Mouse (Mus musculus): ENCODE measurements around the gene Rgmb. TPM values are rescaled to one million over a fixed set of nuclear protein-coding genes. Genes with fewer than 3 reads are reported as not detected.

Gene Rgmb
- total RNA-seq, 2 experiments from 2014 or later = 26.4 to 28.8 TPM

DNA sequence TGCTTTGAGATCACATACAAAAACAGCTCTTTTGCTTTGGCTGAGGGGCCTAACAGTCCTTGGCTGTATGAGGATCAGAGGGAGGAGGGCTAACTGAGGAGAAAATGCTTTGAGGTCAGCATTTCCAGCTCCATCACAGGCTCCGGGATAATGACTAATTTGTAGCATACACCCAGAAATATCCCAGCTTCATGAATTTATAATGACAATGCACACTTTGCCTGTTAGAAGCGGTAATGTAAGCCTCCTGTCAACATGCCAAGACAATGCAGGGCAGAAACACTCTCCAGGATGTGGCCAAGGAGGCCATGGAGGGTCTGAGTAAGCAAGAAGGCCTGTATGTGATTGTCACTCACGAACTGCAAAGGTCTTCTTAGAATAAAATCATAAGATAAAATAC, 7.0 kb downstream of the Rgmb start:
- DNase-seq = no peak
- intact Hi-C loops (cut with DNase I) = loop anchor here (2.0 kb wide), 1 partner anchor 15 kb away; no protein-coding TSS in a partner anchor

DNA sequence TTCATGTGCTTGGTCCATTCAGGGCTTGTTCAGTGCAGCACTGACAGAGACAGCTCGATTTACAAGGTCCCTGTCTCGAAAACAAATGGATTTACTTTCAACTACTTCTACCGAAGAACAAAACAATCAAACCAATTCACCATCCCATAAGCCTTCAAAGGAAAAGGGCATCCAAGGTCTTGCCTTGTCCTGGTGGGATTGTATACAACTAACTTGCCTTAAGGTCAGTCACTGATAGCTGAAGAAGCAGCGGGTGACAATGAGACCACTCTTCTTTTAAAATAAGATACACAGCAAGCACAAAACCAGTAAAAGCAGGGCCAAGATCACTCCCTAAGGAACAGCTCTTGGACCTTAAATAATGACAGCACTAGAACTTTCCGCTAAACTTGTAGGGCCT, 7.6 kb downstream of the Rgmb start:
- DNase-seq = no peak
- intact Hi-C loops (cut with DNase I) = no loop called here

DNA sequence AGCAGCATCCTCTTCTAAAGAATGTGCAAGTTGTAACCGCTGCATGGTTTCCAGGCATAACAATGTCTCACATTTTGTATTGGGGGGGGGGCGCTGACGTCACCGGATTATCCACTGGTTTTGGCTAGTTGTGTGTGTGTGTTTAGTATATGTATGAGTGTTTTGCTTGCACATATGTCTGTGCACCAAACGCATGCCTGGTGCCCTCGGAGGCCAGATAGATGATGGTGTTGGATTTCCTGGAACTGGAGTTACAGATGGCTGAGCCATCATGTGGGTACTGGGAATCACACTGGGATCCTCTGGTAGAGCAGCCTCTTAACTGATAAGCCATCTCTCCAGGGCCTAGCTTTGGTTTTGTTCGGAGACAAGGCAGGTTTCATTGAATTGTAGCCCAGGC, 8.5 kb downstream of the Rgmb start:
- intact Hi-C loops (cut with DNase I) = no loop called here
- DNase-seq = no peak

DNA sequence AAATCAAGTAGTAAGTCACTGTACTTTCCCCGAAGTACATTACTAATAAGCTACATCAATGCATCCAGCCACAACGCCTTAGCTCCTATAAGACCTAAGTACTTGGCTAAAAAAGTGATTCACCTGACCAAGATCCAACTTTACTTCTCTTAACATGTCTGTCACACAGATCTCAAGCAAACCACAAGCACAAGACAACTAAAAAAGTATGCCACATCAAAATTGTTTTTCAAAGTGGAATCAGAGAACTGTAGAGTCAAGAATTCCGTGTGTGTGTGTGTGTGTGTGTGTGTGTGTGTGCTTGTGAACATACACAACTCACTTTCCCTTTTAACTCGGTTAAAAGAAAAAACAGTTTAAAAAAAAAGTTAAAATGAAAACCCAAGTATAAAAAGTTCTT, 9.1 kb downstream of the Rgmb start:
- intact Hi-C loops (cut with DNase I) = no loop called here
- no peak for DNase-seq

DNA sequence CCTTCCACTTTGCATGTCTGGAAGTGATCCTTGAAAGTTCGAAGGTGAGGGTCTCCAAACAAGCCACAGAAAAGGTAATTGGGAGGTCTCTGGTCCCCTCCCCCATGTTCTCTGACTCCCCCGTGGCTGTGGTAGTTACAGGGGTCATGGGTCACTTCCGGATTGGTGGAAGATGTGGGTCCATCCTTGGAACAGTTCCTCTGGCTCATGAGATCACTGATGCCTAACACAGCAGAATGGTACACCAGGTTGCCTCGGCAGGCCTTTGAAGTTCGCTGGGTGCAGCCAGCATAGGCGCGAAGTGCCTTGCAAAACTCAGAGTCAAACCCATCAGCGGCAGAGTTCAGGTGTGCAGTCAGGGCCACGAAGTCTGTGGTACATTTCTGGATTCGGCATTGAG, 10.1 kb downstream of the Rgmb start:
- intact Hi-C loops (cut with DNase I) = no loop called here

DNA sequence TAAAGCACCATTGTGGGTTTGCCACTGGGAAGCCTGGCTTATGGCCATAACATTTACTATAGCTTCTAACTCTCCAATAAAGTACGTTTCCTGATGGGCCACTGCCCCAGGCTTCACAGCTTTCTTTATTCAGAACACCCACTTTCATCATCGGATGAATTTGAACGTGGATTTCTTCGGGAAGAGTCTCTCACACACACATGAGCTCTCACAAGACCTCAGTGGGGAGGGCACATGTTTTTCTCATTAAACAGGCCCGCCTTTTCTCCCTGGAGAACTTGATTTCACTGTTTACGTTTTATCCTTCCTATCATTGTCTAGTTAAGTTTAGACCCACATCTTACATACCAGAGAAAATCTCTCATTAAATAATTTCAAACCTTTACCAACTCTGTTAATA, 10.7 kb downstream of the Rgmb start:
- DNase-seq = no peak
- intact Hi-C loops (cut with DNase I) = no loop called here

More for the DNA sequence above, 10.1 kb downstream of the Rgmb start:
- DNase-seq = no peak

DNA sequence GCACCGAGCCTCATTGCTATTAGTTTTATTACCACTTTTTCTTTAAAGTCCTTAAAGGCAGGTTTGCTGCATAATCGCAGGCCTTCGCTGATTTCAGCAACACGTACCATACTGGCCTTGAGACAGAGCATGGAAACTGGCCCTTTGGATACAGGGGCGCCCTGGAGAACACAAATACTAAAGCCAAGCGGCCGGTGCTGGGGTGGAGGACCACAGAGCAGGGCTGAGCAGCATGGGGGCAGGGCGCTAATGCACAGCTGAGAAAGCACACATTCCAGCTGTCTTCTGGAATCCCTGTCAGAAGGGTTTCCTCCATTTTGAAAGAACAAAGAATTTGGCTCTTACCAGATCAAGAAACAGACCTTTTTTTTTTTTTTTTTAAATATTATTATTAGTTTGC, 12.5 kb downstream of the Rgmb start:
- intact Hi-C loops (cut with DNase I) = no loop called here
- DNase-seq = no peak

DNA sequence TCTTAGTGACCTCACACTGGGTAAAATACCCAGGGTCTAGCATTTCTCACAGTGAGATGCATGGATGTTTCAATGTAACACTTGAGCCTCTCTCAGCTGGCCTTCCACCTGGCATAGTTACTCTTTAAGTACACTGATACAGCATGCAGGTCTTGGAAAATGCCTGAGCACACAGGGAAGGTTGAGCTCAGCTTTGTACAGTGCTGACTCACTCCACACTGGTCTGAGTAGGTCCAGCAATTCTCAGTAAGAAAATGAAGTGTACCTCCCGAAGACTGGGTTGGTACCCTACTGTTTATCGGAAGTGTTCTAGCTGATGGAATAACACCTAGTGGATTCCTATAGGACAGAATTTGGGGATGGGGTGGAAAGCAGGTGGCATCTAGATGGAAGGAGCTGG, 13.2 kb downstream of the Rgmb start:
- intact Hi-C loops (cut with DNase I) = no loop called here
- no peak for DNase-seq

DNA sequence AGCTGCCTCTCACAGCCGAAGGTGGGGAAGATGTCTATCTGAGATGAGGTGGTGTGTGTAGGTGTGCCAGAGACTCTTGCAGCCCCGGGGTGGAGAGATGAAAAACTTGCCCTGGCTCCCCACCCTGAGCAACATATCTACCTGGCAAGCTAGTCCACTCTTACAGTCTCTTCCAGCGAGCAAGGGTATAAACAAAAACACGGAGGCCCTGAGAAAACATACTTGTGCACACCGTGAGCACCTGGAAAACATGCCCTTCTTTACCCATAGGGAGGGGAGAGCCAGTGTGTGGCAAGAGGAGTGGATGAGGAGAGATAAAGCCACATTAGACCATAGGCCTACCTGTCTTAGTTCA, 13.8 kb downstream of the Rgmb start:
- DNase-seq = no peak
- intact Hi-C loops (cut with DNase I) = no loop called here

DNA sequence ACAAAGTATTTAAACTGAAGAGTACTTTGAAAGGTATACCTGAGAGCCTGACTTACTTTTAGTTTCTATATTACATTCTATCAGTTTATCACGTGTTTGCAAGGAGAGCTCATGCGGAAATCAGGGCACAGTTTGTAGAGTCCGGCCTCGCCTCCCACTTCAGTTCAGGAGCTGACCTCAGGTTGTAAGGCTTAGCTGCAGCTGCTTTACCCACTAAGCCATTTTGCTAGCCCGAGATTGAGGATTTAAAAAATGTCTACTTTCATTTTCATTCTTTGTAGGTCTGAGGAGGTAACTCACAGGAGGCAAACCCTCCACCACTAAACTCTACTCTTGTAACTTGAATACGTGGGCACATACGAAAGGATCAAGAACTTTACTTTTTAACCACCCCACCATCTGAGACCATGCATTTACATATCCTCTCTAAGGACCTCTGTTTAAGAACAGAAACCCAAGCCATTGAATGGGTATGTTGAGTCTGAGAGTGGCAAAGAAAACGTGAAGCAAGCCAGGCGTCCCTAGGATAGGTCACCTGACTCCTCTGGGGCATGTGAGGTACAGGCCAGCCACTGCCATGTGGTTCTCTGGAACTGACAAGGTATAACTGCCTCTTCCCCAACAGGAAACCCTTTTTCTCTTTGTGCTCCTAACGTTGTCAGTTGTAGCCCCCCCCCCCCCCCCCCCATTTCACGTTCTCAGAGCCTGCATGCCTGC, 14.3 kb downstream of the Rgmb start:
- no peak for DNase-seq
- intact Hi-C loops (cut with DNase I) = no loop called here

DNA sequence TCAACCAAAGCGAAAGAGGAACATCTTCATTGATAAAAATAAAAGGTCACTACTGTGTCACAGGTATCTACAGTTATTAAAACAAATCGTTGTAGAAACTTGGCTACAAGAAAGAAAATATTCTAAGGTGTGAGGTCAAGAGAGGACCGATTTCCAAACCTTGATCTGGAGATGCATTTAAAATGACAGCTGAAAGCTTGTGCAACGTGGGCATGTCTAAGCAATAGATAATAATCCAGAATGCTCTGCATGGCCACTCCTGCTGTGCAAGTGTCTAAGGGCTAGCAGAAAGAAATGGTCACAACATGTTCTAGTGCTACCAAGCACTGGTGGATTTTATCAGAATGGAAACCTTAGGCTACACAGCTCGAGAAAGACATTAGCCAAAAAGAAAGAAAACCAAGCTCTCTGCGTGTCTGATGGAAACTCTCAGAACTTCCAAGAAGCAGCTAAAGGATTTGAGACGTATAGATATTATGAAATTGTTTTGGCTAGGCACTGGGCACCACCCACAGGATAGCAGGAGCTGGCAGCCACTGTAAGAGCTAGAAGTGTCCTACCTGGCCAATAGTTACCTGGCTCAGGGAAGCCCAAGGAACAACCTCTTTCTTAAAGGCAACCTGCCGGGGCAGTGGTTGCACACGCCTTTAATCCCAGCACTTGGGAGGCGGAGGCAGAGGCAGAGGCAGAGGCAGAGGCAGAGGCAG, 15.4 kb downstream of the Rgmb start:
- intact Hi-C loops (cut with DNase I) = no loop called here

DNA sequence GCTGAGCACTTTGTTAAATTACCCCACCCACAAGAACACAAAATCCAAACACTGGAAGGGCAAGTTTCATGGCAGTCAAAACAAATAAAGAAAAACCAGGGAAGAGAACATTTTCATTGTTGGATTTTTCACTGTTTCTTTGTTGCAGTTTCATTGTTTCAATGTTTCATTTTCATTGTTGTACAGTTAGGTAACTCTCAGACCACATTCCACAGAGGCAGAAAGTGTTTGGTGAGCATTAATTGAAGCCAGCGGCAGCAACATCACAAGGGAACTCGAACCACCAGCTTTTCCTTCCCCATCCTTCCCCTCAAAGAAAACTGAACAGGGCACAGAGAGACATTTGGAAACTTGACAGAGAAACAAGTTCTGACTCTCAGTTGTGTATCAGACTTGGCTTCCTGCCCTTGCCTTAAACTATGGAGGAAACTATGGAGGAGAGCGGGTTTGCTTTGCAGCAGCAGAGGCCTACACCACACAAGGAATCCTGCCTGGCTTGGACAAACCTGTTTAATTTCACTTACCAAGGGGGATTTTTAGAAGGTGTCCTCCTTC, 17.1 kb downstream of the Rgmb start:
- DNase-seq = no peak
- intact Hi-C loops (cut with DNase I) = no loop called here

More for the DNA sequence above, 15.4 kb downstream of the Rgmb start:
- DNase-seq = no peak

DNA sequence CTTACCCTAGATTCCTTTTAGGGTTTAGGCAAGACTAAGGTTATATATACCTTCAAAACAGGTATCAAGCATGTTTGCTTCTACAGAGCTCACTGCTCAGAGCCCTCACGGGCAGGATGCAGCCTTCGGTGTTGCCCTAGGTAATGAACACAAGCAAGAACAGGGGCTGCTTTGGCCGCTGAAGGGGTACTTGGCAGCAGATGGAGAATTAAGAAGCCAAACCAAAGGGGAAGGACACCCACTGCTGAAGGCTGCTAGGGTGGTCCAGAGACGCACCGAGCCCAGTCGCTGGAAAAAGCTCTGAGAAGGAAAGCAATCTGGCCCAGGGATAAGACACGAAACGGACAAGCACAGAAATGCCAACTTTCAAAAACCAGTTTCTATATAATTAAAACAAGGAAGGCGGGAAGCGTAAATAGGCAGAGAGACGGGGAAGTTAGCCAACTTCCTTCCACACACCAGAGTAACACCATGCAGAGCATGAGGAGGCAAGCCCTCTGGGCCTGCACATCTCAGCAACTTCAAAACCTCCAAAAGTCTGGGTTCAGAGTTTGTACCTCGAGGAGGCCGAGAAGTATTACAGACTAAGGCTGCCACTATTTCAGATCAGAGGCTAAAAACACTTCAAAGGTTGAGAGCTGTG, 18.6 kb downstream of the Rgmb start:
- intact Hi-C loops (cut with DNase I) = no loop called here
- no peak for DNase-seq

DNA sequence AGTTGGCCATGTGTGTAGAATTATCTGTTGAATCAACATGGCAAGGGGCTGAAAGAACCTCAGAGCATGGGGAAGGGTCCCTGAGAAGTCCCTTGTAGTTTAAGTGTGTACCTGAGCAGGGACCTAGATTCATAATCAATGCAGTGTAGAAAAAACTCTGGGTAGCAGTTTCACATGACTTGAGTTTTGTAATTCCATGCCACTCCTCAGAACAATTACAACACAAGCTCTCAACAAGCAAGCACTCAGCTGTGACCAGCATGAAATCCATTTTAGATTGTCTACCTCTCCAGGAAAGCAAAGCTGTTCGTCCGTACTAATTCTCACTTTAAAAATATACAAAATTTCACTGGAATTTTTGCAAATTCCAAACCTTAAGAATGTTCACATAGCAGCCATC, 20.9 kb downstream of the Rgmb start:
- intact Hi-C loops (cut with DNase I) = loop anchor here (2.0 kb wide), 1 partner anchor 15 kb away; no protein-coding TSS in a partner anchor
- DNase-seq = no peak

DNA sequence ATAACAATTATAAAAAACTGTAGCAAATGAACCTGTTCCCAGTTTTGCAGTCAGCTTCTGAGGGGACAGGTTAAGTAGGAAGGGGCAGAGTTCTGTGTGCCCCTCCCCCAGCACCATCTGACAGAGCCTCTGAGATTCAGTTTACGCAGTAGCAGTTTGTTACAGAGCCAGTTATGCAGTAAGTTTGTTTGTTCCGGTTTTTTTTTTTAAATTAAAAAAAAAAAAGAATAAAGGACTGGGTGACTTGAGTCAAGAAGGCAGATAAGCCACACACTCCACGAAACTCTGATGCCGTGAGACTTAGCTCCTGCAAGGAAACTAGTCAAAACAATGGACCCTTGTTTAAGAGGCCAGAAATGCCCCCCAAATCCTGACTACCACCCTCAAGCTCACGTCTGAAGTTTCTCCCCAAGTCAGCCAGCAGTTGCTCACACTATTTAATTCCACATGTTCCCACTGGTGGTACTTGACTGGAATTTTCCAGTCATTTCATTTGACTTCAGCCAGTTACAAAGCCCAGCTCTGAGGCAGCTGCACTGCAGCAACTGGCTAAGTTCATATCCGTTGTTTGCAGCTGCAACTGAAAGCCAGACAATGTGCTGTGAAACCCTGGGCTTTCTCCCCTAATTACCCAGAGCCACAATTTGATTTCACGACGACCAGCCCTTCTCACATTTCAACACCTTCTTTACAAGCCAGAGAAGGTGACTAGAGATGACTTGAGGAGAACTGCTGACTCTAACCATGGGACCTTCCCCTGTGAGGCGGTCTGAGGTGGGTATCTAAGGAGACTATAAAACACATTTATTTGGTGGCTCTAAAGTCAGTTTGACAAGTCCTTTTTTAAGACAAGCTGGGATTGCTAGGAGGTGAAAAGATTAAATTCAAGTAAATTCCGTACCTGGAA, 22.1 kb downstream of the Rgmb start:
- intact Hi-C loops (cut with DNase I) = loop anchor here (2.0 kb wide), 1 partner anchor 16 kb away; no protein-coding TSS in a partner anchor
- no peak for DNase-seq

DNA sequence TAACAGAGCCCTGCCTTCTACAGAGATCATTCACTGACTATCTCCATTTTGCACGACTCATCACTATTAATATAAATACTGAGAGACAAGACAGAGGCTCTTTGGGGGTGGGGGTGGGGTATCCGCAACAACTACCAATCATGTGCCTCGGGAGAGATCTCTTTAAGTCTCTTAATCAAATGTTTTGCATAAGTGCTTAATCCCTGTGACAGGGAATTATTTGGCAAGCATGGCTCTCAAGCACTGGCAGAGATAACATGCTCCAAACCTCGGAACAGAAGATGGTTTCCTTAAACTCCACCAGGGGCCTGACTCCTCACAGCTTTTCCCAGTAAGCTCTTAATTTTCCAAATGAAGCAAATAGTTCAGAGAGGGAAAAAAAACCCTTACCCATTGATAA, 22.8 kb downstream of the Rgmb start:
- intact Hi-C loops (cut with DNase I) = loop anchor here (2.0 kb wide), 1 partner anchor 17 kb away; no protein-coding TSS in a partner anchor
- no peak for DNase-seq

DNA sequence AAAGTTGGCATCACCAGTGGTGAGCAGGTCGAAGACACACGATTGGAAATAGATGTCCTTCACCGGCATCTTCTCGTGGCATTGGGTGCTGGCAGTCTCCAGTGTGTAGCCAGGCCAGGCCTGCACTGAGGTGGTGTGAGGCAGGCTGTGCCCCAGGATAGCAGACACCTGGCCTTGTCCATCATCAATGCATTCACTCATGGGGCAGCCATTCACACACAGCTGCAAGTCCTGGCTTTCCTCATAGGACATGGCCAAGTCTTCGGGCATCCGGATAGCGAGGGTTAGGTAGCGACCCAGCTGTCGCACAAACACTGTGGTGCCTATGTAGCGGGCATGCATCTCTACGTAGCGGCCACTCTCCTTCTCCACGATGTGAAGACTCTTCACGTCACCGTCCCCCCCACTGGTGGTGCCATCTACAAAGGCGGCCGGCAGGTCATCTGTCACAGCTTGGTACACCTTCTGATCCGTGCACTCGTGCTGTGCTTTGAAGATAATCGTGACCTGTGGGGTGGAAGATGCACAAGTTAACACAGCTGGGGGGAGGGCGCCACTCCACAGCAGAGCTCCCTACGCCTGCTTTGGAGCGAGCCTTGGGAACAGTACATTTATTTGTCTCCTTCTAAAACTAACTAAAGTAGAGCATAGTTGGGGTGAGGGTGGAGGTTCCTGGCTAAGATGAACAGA, 23.4 kb downstream of the Rgmb start:
- intact Hi-C loops (cut with DNase I) = no loop called here
- no peak for DNase-seq

DNA sequence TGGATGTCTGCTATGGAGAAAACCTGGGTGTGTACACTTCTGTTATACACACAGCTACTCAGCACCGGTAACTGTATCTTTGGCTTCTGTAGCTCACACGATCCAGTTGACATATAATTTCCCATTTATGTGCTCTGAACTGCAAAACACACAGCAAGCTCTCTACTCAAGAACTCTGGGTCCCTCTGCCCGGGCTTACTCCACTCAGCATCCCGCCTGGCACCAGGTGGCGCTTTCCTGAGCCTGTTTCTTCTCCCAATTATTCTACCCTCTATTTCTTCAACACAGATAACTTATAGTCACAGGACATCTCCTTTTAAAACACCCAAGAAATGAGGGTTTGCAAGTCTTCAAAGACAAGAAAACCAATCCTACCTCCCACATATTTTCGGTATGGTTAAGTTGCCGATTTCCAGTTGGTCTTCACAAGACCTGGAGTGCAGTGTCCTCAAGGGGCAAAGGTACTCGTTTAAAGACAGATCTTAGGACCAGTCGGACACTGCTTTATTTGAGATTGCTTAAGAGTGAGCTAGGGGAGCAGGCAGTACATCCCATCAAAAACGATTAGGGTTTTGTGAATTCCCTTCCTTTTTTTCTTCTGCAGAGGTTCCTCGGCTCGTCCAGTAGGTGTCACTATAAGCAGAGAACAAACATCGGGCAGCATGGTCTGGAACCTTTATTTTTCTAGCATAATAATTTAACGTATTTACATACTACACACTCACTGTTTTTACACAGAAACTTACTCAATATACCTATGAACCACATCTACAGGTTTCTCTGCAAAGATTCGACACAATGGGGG, 26.6 kb downstream of the Rgmb start:
- intact Hi-C loops (cut with DNase I) = no loop called here
- peak in 1 of 2 experiments; percentile 38 for DNase-seq
